In genomic region chr14:55095671-55096070, GRCm38 (mm10) we compare ENCODE assay signal across 8 mouse cellular contexts. TPM values are rescaled to one million over a fixed set of nuclear protein-coding genes. Genes with fewer than 3 reads are reported as not detected.
DNase-seq lines count a peak whose midpoint lies in the region; ATAC-seq and TF ChIP-seq lines count a peak whose summit lies in the region.

No protein-coding gene starts in this region.

- H3K36me3 ChIP-seq in kidney, embryonic 14.5 days (ENCODE audit: control insufficient read depth, insufficient read depth, low read length), result peaks cover 14% of the 10 kb centered on the region
- H3K36me3 ChIP-seq in hindbrain, embryonic 15.5 days, result no peaks in the 10 kb centered on the region; the same call in 1 of the 2 replicates
- 0 out of 2 replicates have a peak, but pooled peaks cover 3% of the 10 kb centered on the region for H3K36me3 ChIP-seq in midbrain, embryonic 15.5 days (replicated peaks)

- peak overlapping the region; percentile 57; the same call in 1 of the 2 replicates for H3K9ac ChIP-seq in kidney, embryonic 14.5 days (ENCODE audit: low read depth, low read length)
- peak overlapping the region; percentile 74 for H3K9ac ChIP-seq in hindbrain, embryonic 15.5 days
- peak overlapping the region; percentile 33; the same call in 1 of the 2 replicates for H3K9ac ChIP-seq in midbrain, embryonic 15.5 days

- 58% methylated on average over 12 of the region's 12 CpGs for WGBS in kidney, embryonic 14.5 days
- WGBS in hindbrain, embryonic 15.5 days, result 64% methylated on average over 12 of the region's 12 CpGs
- WGBS in midbrain, embryonic 15.5 days, result 66% methylated on average over 12 of the region's 12 CpGs

- ATAC-seq in kidney, embryonic 14.5 days (ENCODE audit: low FRiP score, low TSS enrichment), result no peak
- ATAC-seq in hindbrain, embryonic 15.5 days (ENCODE audit: low FRiP score, low read depth), result no peak
- no peak for ATAC-seq in midbrain, embryonic 15.5 days (replicated peaks)
- ATAC-seq in activated CD4-positive, CD25-positive, alpha-beta regulatory T cell, adult 4 months, result no peak

- peaks cover 24% of the 10 kb centered on the region; the same call in 1 of the 2 replicates for H3K4me1 ChIP-seq in kidney, embryonic 14.5 days (ENCODE audit: control insufficient read depth, insufficient read depth, low read length)
- peaks cover 30% of the 10 kb centered on the region for H3K4me1 ChIP-seq in bone marrow macrophage, adult 2 months (ENCODE audit: control insufficient read depth, insufficient read depth, low read length)
- peaks cover 46% of the 10 kb centered on the region for H3K4me1 ChIP-seq in hindbrain, embryonic 15.5 days (replicated peaks)
- peaks cover 38% of the 10 kb centered on the region for H3K4me1 ChIP-seq in midbrain, embryonic 15.5 days

- H3K27me3 ChIP-seq in kidney, embryonic 14.5 days (ENCODE audit: control insufficient read depth, insufficient read depth, low read length), result no peaks in the 10 kb centered on the region
- no peaks in the 10 kb centered on the region for H3K27me3 ChIP-seq in hindbrain, embryonic 15.5 days
- no peaks in the 10 kb centered on the region for H3K27me3 ChIP-seq in midbrain, embryonic 15.5 days (replicated peaks)

- H3K4me2 ChIP-seq in kidney, embryonic 14.5 days (replicated peaks; ENCODE audit: low read depth, low read length), result peak overlapping the region; percentile 57
- peak overlapping the region; percentile 71 for H3K4me2 ChIP-seq in hindbrain, embryonic 15.5 days
- peak overlapping the region; percentile 72 for H3K4me2 ChIP-seq in midbrain, embryonic 15.5 days

- no peak overlapping the region for H3K27ac ChIP-seq in kidney, embryonic 14.5 days (ENCODE audit: low read depth, low read length)
- peak overlapping the region; percentile 63; the same call in 1 of the 2 replicates for H3K27ac ChIP-seq in bone marrow macrophage, adult 2 months (ENCODE audit: insufficient read depth, low read depth, low read length)
- H3K27ac ChIP-seq in hindbrain, embryonic 15.5 days (replicated peaks), result peak overlapping the region; percentile 96
- 0 out of 2 replicates have a peak overlapping the region, but pooled peaks have one; percentile 97 for H3K27ac ChIP-seq in midbrain, embryonic 15.5 days

- peak overlapping the region; percentile 54; the same call in 1 of the 2 replicates for H3K4me3 ChIP-seq in kidney, embryonic 14.5 days (ENCODE audit: low read length)
- H3K4me3 ChIP-seq in bone marrow macrophage, adult 2 months (ENCODE audit: insufficient read depth, low read length), result peak overlapping the region; percentile 95
- peak overlapping the region; percentile 69 for H3K4me3 ChIP-seq in hindbrain, embryonic 15.5 days
- H3K4me3 ChIP-seq in midbrain, embryonic 15.5 days, result peak overlapping the region; percentile 69

- H3K9me3 ChIP-seq in kidney, embryonic 14.5 days (ENCODE audit: control insufficient read depth, low read length), result no peaks in the 10 kb centered on the region
- no peaks in the 10 kb centered on the region for H3K9me3 ChIP-seq in hindbrain, embryonic 15.5 days
- H3K9me3 ChIP-seq in midbrain, embryonic 15.5 days, result no peaks in the 10 kb centered on the region

- TF ChIP-seq CTCF in bone marrow macrophage, adult 2 months (IDR thresholded peaks at IDR 0.05; ENCODE audit: low read depth, low read length), result no peak

- DNase-seq in kidney, postnatal 4 days, result no peak
- DNase-seq in yolk sac, embryonic 10.5 days (ENCODE audit: low spot score), result no peak
- DNase-seq in cerebellum, postnatal 10 days, result no peak

- TF ChIP-seq POLR2A in bone marrow macrophage, adult 2 months (IDR thresholded peaks at IDR 0.05; ENCODE audit: borderline replicate concordance, low read depth, low read length), result no peak

RNA-seq across cellular contexts. Expression of gene Thtpa, which starts 1.1 kb away (rescaled TPM):
- polyA plus RNA-seq in kidney, embryonic 14.5 days (2014; fragmentation: Nextera tagmentation; extraction: Ambion mirVana), result 14.5 and 21.8 TPM in 2 replicates
- polyA plus RNA-seq in bone marrow macrophage, adult 2 months (2012; ENCODE audit: insufficient read depth, insufficient read length, missing spikeins), result 10.6 and 12.3 TPM in 2 replicates
- polyA plus RNA-seq in hindbrain, embryonic 15.5 days (2015; fragmentation: Nextera tagmentation; extraction: Ambion mirVana), result 29.4 and 32.6 TPM in 2 replicates
- 38.8 and 39.5 TPM in 2 replicates for polyA plus RNA-seq in midbrain, embryonic 15.5 days (2015; fragmentation: Nextera tagmentation; extraction: Ambion mirVana)
- polyA plus RNA-seq in activated CD4-positive, CD25-positive, alpha-beta regulatory T cell, adult 4 months (2017; shearing (Covaris generic)), result 10 to 100 TPM in 1 of 2 experiments, 1 to 10 TPM in 1; 9.6 to 11.9 TPM

RNA-seq across cellular contexts. Expression of gene Zfhx2, which starts 3.5 kb away (rescaled TPM):
- 5.8 and 6.4 TPM in 2 replicates for polyA plus RNA-seq in kidney, embryonic 14.5 days (2014; fragmentation: Nextera tagmentation; extraction: Ambion mirVana)
- polyA plus RNA-seq in bone marrow macrophage, adult 2 months (2012; ENCODE audit: insufficient read depth, insufficient read length, missing spikeins), result 7.1 and 7.6 TPM in 2 replicates
- 24.0 and 24.9 TPM in 2 replicates for polyA plus RNA-seq in hindbrain, embryonic 15.5 days (2015; fragmentation: Nextera tagmentation; extraction: Ambion mirVana)
- polyA plus RNA-seq in midbrain, embryonic 15.5 days (2015; fragmentation: Nextera tagmentation; extraction: Ambion mirVana), result 33.7 and 37.5 TPM in 2 replicates
- polyA plus RNA-seq in activated CD4-positive, CD25-positive, alpha-beta regulatory T cell, adult 4 months (2017; shearing (Covaris generic)), result 1 to 10 TPM; 5.4 to 5.5 TPM

RNA-seq across cellular contexts. Expression of gene Ap1g2, which starts 10.7 kb away (rescaled TPM):
- polyA plus RNA-seq in kidney, embryonic 14.5 days (2014; fragmentation: Nextera tagmentation; extraction: Ambion mirVana), result 11.4 and 17.8 TPM in 2 replicates
- polyA plus RNA-seq in bone marrow macrophage, adult 2 months (2012; ENCODE audit: insufficient read depth, insufficient read length, missing spikeins), result 43.0 and 51.9 TPM in 2 replicates
- 7.3 and 7.9 TPM in 2 replicates for polyA plus RNA-seq in hindbrain, embryonic 15.5 days (2015; fragmentation: Nextera tagmentation; extraction: Ambion mirVana)
- polyA plus RNA-seq in midbrain, embryonic 15.5 days (2015; fragmentation: Nextera tagmentation; extraction: Ambion mirVana), result 7.5 and 9.2 TPM in 2 replicates
- 100 to 1,000 TPM in 1 of 2 experiments, 10 to 100 TPM in 1; 99.1 to 102 TPM for polyA plus RNA-seq in activated CD4-positive, CD25-positive, alpha-beta regulatory T cell, adult 4 months (2017; shearing (Covaris generic))

RNA-seq across cellular contexts. Expression of gene Jph4, which starts 21.1 kb away (rescaled TPM):
- 0.43 and 0.55 TPM in 2 replicates for polyA plus RNA-seq in kidney, embryonic 14.5 days (2014; fragmentation: Nextera tagmentation; extraction: Ambion mirVana)
- polyA plus RNA-seq in bone marrow macrophage, adult 2 months (2012; ENCODE audit: insufficient read depth, insufficient read length, missing spikeins), result not detected in 2 replicates
- polyA plus RNA-seq in hindbrain, embryonic 15.5 days (2015; fragmentation: Nextera tagmentation; extraction: Ambion mirVana), result 33.6 and 40.7 TPM in 2 replicates
- polyA plus RNA-seq in midbrain, embryonic 15.5 days (2015; fragmentation: Nextera tagmentation; extraction: Ambion mirVana), result 39.7 and 42.5 TPM in 2 replicates
- polyA plus RNA-seq in activated CD4-positive, CD25-positive, alpha-beta regulatory T cell, adult 4 months (2017; shearing (Covaris generic)), result not detected
